Mouse (Mus musculus): ENCODE measurements around the gene Kdm6b. TPM values are rescaled to one million over a fixed set of nuclear protein-coding genes. Genes with fewer than 3 reads are reported as not detected.
A peak's percentile ranks its signal among the peaks of the same experiment; 100 is the strongest.

Gene Kdm6b
- total RNA-seq, 2 experiments from 2014 or later = 19.9 to 23.9 TPM

DNA sequence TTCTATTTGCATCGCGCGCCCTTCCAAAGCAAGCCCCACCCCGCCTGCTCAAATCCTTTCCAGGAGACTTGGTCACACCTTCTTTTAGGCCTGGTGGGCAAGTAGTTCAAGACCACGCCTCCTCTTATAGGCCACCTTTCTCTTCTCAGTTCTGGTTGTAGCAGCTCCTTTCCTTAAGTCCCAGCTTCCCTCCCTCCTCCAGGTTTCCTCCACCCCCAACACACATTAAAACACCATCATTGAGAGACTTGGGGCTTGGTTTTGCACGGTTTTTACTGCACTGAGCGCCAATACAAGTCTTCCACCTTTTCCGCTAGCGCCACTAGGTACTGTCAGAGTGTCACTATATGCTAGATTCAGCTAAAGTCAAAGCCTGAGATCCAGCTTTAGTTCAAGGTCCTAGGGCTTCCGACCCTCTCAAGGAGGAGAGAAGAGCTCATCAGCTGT lies 7.1 kb upstream of the Kdm6b start:
- intact Hi-C loops (cut with DNase I) = no loop called here

DNA sequence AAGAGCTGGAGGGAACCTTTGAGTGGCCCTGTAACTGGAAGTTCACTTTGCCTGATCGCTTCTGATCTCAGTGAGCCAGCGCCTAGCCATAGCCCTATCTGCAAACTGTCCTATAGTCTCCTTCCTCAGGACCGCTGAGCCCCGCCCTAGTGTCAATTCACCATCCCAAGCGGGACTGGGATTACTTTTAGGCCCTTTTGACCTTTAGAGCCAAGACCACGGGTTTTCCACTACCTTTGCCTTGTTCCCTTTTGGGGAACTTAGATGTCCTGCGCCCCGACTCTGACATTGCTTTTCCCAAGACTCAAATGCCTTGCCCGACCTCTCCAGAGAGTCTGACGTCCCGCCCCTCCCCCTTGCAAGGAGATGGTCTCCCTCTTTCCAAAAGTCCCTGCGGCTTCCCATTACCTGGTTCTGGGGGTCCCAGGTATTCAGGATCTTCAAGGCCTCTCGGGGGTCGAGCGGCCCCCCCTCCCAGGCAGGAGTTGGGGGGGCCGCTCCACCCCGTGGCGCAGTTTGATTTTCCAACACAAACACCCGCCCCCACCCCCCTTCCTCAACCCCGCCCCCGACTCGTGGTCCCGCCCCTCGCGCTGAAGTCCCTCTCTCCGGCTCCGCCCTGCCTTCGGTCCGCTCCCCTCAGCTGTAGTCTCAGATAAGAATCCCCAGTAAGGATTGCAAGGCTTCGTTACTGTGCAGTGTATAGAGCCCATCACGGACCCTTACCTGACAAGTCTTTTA lies 6.5 kb upstream of the Kdm6b start:
- DNase-seq (ENCODE audit: low spot score in 2 of 2) = no peak
- intact Hi-C loops (cut with DNase I) = loop anchor here (10.0 kb wide), 1 partner anchor 325 kb away; the partner anchor contains the start of gene Per1

More for the DNA sequence above, 7.1 kb upstream of the Kdm6b start:
- no peak for DNase-seq (ENCODE audit: low spot score in 2 of 2)

DNA sequence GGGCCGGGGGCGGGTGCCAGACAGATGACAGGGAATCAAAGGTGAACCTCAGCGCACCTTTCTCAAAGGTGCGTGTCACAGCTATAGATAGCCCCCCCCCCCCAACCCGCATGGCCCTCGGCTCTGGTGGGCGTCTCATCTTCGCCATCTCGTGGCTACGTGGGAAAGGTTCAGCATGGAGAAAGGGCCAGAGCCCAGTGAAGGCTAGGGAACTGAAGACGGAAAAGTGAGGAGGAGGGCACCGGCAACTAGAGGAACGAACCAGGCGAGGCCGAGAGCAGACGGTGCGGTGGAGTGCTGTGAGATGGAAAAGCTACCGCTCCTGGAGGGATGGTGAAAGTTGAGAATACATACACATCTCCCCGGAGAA lies 6.0 kb upstream of the Kdm6b start:
- no peak for DNase-seq (ENCODE audit: low spot score in 2 of 2)
- intact Hi-C loops (cut with DNase I) = loop anchor here (10.0 kb wide), 1 partner anchor 325 kb away; the partner anchor contains the start of gene Per1

DNA sequence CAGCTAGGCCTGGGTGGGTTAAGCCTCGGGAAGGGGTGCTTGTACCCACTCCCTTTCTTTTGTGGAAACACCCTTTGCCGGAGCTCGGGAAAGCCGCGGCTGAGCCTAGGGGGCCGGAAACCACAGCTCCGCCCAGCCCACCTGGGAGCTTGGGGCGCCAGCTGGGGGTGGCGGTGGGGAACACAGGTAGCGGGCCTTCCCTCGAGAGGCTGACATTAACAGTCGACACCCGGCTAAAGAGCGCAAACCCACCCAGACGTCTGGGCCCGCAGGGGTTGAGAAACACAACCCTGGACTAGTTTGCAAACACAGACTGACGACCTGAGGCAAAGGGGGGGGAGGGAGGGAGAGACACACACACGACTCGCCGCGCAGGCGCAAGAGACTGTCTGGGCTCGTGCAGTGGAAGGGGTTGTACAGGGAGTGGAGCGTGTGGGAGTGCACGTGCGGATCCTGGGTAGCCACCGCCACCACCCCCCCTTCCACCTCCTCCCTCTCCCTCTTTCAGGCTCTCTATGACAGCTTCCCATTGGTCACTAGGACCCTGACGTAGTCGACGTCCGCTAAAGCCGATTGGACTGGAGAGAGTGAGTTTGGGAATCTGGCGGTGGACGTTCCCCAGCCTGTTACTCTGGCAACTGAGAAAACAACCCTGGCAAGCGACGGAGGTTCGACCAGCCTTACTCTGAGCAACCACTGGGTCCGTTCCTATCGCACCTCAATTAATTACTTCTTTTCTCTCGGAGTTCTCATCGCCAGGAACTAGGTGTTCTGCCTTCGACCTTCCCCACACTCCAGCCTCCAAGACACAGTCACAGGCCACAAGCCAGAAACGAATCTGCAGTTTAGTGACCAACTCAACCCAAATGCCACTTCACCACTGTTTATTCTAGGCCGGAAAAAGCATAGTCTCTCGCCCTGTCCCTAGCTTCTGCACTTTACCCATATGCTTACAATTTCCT lies 5.3 kb upstream of the Kdm6b start:
- intact Hi-C loops (cut with DNase I) = loop anchor here (1.0 to 10.0 kb wide), 2 partner anchors 8 to 324 kb away; partner anchors contain the start of gene Per1
- peak; percentile 92 to 93 for DNase-seq (ENCODE audit: low spot score in 2 of 2)

DNA sequence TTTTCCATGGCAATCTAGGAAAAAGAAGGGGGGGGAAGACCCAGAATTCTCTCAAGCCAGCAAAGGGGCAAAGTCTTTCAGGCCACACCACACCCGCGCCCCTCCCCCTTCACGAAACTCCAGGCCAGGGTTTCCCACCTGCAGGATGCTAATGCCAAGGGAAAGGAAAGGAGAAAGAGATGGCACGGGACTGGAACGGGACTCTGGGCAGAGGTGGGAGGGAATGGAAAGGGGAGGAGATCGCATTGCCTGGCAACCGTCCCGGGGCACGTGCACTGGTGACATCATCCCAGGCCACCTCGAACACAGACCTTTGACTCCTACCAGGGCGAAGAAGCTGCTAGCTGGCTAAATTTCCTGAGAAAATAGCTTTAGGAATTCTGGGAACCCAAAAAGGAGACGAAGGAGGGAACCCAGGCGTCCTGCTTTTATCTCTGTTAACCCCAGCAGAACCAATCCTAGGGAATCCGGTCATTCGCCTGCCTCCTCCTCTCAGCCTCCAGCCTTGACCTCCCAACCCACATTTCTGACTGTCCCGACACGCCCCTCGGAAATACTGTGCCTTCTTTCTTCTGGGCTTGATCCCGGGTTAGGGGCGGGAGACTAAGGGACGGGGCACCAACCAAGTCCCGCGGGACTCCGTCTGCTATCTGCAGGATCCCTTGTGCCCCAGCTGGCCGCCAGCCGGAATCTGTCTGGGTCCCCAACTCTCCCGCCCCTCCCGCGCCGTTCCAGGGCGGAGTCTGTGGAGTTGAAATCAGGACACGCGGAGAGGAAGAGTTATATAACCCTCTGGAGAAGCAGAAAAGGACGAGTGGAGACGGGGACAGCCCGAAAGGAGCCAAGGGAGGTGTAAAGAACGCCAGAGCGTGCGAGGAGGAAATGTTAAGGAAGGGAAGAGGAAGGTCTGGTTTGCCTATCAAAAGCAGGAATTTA lies 4.2 kb upstream of the Kdm6b start:
- intact Hi-C loops (cut with DNase I) = loop anchor here (1.0 to 10.0 kb wide), 2 partner anchors 7 to 323 kb away; partner anchors contain the start of gene Per1
- peak; percentile 88 for DNase-seq (ENCODE audit: low spot score in 2 of 2)

DNA sequence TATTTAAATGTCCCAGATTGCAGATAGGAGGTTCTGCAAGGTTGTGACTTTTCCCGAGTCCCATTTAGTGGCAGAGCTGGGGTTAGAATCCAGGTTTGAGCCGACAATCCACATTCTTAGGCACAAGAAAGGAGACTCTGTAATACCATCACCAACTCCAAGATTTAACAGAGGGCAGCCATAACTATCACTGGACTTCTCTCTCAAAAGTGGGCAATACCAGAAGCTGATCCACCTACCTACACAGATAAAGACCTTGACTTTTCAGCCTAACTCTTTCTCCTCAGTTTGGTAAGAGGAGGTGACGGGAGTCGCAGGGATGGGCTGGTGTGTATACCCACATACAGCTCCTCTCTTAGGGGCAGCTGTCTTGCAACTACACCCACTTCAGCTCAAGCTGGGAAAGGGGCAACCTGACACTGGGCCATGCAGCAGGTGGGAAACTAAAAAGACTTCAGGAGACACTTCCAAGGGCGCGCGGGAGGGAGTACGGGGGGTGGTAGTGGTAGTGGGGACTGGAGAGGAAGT lies 3.5 kb upstream of the Kdm6b start:
- intact Hi-C loops (cut with DNase I) = loop anchor here (10.0 kb wide), 1 partner anchor 322 kb away; the partner anchor contains the start of gene Per1
- DNase-seq (ENCODE audit: low spot score in 2 of 2) = no peak

DNA sequence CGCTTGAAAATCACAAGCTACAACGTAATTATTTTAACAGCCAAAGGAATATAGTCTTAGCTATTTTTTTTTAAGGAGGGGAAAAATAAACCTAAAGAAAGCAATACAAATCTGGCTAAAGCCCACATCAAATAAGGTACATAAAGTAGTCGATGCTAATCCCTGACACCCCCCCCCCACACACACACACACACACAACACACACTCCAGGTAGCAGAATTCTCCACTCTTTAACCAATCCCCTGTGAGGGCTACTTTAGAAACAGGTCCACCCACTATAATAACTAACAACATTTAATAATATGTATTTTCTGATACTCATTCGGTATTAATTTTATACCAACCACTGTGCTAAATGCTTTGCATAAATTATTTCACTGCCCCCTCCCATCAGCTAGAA lies 3.0 kb upstream of the Kdm6b start:
- intact Hi-C loops (cut with DNase I) = loop anchor here (10.0 kb wide), 1 partner anchor 322 kb away; the partner anchor contains the start of gene Per1
- DNase-seq (ENCODE audit: low spot score in 2 of 2) = no peak

DNA sequence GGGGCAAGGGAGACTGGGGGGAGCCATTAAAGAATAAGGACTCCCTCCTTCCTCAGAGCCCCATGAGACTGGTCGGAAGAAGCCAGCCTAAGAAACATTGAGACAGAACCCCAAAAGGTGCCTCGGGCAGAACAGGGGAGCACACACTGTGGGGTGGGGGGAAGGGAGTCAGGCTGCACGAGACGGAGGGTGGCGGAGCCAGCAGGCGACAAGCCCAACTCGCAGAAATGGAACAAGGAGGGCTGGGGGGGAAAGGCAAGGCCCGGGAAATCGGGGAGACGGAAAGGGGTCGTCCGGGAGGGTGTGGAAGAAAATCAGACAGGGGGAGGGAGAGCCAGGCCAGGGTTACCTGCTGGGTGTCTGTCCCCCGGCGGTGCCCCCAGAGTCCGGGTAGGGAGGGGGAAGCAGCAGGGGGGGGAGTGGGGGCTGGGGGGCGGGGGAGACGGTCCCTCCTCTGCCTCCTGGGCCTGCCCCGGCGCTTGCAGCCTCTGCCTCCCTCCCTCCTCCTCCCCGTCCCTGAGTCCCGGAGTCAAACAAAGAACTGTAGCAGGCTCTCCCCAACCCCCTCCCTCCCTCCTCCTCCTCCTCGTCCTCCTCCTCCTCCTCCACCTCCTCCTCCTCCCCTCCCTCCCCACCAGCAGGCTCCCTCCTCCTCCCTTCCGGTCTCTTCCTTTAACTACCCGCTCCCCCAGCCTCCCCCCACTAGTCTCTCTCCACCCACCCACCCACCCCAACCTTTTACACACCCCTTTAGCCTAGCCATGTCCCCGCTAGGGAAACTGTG lies 2.4 kb upstream of the Kdm6b start:
- intact Hi-C loops (cut with DNase I) = loop anchor here (10.0 kb wide), 1 partner anchor 321 kb away; the partner anchor contains the start of gene Per1

DNA sequence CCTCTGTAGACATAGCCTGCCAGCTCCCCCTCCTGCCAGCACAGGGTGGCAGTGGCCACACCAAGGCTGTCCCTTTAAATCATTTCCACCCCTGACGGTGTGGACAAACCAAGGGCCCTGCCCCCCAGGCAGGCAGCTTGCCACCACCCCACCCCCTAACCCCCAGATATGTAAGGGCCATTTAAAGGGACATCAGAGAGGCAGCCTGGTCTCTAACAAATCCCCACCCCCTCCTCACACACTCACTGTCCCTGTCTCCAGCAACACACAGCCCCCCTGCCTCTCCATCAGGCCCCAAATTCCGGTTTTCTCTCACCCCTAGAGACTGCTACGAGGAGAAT lies 1.8 kb upstream of the Kdm6b start:
- DNase-seq (ENCODE audit: low spot score in 2 of 2) = no peak
- intact Hi-C loops (cut with DNase I) = loop anchor here (10.0 kb wide), 1 partner anchor 320 kb away; the partner anchor contains the start of gene Per1

More for the DNA sequence above, 2.4 kb upstream of the Kdm6b start:
- DNase-seq (ENCODE audit: low spot score in 2 of 2) = no peak

DNA sequence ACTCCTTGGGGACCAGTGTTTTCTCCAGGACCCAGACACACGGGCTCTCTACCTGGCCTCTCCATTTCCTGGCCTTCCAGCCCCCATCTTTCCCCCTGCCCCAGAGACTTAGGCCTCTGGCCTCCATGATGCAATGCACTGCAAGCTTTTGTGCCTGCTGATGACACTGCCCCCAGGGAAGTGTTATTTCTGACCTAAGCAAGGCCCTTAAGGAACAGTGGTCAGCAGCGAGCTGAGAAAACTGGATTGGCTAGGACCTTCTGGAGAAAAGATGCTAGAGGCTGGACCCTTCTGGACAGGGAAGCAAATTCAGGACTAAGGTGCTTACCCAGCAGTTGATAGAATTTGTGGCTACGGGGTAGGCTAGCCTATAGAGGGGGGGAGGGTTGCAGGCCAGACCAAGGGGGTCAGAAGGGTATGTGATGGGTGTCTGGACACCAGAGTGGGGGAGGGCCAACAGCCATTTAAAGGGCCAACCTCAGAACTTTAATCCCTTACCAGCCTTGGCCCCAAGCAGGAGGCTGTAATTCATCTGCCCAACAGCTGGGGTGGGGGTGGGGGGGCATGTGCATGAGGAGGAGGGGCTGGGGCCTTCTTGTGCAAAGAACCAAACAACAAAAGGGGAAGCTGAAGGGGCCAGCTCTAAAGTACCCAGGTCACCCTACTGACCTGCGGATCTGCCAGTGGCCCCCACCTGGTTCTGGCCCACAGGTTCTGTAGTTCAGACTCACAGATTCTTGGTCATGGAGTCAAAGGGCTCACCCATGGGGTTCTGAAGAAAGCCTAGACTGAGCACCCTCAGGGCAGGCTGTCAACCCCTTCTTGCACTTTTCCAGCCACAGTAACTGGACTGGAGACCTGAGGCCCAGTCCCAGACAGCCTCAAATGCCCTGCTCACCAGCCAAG lies 1.2 kb upstream of the Kdm6b start:
- intact Hi-C loops (cut with DNase I) = loop anchor here (10.0 kb wide), 1 partner anchor 320 kb away; the partner anchor contains the start of gene Per1
- DNase-seq (ENCODE audit: low spot score in 2 of 2) = no peak

DNA sequence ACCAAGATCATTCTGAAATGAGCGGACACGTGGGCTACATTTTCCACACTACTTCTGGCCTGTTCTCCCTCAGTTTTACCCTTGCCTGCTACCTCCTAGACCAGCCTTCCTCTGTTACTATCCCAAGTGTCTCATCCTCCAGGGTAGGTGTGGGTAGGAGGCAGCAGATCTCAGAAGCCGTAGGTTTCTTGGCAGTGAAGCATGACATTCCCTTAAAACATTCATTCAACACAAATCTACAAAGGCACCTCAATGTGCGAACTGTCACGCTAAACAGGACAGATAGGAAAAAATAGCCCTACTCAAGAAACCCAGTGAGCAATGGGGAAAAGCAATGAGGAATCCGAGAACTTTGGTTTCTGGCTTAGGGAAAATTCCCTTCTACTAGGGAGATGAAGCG lies 927 bp downstream of the Kdm6b start:
- intact Hi-C loops (cut with DNase I) = loop anchor here (10.0 kb wide), 1 partner anchor 318 kb away; the partner anchor contains the start of gene Per1
- no peak for DNase-seq (ENCODE audit: low spot score in 2 of 2)

DNA sequence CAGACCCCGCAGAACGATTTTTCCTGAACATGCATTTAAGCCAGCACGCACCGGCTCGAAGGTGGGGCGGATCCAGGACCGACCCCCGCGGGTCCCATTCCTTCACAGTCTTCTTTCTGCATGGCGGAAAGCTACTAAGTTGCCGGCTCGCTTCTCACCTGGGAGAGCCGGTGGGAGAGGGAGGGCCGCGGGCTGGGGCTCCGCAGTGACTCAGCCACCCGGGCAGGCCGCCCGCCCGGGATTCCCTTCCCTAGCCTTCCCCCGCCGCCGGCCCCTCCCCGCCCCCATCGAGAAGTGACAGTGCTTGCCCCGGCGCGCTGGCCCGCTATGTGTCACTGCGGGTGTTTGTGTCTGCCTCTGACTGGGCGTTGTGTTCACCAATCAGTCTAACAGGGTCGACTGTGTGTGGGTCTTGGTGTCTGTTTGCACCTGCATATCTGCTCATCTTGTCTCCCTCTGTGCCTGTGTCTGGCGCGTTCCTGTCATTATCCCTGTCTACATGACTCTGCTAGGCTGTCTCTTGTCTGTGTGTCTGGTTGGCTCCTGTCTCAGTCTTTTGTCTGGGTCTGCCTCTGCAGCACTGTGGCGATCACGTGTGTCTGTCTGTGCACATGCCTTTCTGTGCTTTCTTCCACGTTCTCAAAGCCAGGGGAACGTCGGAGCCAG lies 1.8 kb downstream of the Kdm6b start:
- peak; percentile 61 to 70 for DNase-seq (ENCODE audit: low spot score in 2 of 2)
- intact Hi-C loops (cut with DNase I) = loop anchor here (10.0 kb wide), 1 partner anchor 317 kb away; the partner anchor contains the start of gene Per1

DNA sequence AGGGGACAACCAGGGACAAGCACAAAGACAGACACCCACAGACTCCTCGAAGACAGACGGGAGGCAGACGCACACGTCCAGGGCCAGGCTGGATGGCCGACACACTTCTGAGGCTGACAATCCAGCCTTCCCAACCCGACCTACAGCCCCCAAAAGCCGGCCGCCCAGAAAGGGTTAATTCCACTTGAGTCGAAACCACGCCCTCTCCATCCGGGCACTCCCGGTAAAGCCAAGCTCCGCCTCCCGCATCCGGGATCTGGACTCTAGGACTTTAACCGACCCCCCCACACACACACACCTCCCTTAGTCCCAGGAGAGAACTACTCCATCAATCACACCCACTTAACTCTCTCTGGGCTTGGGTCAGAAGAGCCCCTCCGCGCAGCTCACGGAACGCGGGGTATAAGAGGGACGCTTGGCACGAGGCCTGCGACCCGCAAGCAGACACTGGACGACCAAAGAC lies 2.4 kb downstream of the Kdm6b start:
- peak; percentile 89 to 90 for DNase-seq (ENCODE audit: low spot score in 2 of 2)
- intact Hi-C loops (cut with DNase I) = loop anchor here (10.0 kb wide), 1 partner anchor 316 kb away; the partner anchor contains the start of gene Per1

DNA sequence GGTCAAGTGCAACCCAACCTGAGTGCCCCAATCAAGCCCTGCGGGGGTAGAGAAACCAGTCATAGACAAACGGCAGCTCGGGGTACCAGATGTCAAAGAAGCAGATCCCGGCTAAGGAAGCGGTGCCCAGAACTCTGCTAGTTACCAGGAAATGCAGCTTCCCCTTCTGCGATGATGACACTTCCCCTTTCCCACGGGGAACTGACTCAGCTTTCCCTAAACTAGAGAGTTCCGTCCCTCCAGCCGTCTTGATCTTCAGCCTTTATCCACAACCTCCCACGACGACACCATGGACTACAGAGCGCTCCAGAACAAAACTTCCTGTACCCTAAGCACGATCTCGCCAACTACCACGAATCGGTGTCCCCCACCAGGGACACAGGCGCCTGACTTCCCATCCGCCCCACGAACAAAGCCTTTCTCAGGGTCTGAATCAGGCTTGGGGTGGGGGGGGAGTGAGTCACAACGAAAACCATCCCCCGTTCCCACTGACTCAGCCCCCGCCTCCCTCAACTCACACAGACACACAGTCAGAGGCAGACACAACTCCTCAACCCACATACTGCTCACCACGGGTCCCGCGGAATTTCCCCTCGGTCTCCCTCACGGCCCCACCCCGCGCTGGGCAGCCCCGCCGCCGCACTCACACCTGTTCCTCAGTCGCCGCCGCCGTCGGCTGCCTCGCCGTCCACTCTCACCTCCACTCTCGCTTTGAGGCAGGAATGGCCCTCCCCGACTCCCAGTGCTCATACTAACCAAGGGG lies 3.0 kb downstream of the Kdm6b start:
- peak in 1 of 2 experiments; percentile 65 for DNase-seq (ENCODE audit: low spot score in 2 of 2)
- intact Hi-C loops (cut with DNase I) = loop anchor here (1.0 to 10.0 kb wide), 2 partner anchors 8 to 316 kb away; partner anchors contain the start of gene Per1

DNA sequence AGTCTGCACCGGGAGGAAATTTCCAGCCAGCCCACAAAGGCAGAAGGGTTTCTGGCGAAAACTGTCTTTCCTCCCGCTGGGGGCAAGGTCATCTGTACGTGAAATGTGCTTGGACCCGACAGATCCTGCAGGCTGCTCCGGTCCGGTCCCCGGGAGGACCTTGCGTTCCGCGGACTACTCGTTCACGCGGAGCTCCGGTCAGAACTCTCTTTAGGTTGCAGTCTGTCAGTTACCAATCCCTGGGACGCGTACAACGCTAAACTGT lies 3.5 kb downstream of the Kdm6b start:
- DNase-seq (ENCODE audit: low spot score in 2 of 2) = no peak
- intact Hi-C loops (cut with DNase I) = loop anchor here (1.0 to 10.0 kb wide), 2 partner anchors 8 to 315 kb away; partner anchors contain the start of gene Per1
